Mouse (Mus musculus) G1E (cell line): ENCODE measurements at regions not wholly inside any gene's neighbourhood (a gene's known extent, or its start where the extent isn't known, plus 50 kb on each side); places are given as distances from the start of the nearest gene placed in this dataset.

ENCODE experiments used
- ATAC-seq: 2 replicates; pipeline ENCODE4 v1.8.0; 2016; ENCODE audit warnings: mild to moderate bottlenecking; ENCODE audit not compliant: insufficient number of reproducible peaks, poor library complexity, low FRiP score, severe bottlenecking; ENCODE audit errors: extremely low read depth
- DNase-seq: peaks from one replicate; pipeline ENCODE4 v3.0.0; 2012; ENCODE audit warnings: low spot score
- H3K27me3 ChIP-seq: 2 replicates; pipeline ENCODE4 v1.6.1; 2012; ENCODE audit warnings: mild to moderate bottlenecking, low read length, inconsistent platforms; ENCODE audit not compliant: insufficient read depth
- H3K36me3 ChIP-seq: replicated peaks from 2 replicates; pipeline ENCODE3; 2012; ENCODE audit warnings: mild to moderate bottlenecking, inconsistent platforms
- H3K4me1 ChIP-seq: 2 replicates; pipeline ENCODE4 v1.6.1; 2012; ENCODE audit warnings: low read depth, low read length, inconsistent platforms, mixed read lengths; ENCODE audit not compliant: insufficient read depth
- H3K4me3 ChIP-seq: 2 replicates; pipeline ENCODE4 v1.5.1; 2012; ENCODE audit warnings: low read depth, mild to moderate bottlenecking, inconsistent platforms, low read length, moderate library complexity, mixed read lengths
- H3K9me3 ChIP-seq: replicated peaks from 2 replicates; pipeline ENCODE4 v1.6.1; 2012; ENCODE audit warnings: inconsistent platforms
- CTCF ChIP-seq: IDR thresholded peaks from 2 replicates; pipeline ENCODE4 v1.5.1; 2012; ENCODE audit warnings: low read depth, low read length, inconsistent platforms, mixed read lengths
- GATA1 ChIP-seq: IDR thresholded peaks from 2 replicates; pipeline ENCODE4 v1.6.1; 2012; ENCODE audit warnings: borderline replicate concordance, low read length, inconsistent platforms, mixed read lengths
- GATA2 ChIP-seq: IDR thresholded peaks from 2 replicates; pipeline ENCODE4 v1.6.1; 2012; ENCODE audit warnings: low read depth, low read length, inconsistent platforms, borderline replicate concordance
- POLR2AphosphoS5 ChIP-seq: IDR thresholded peaks from 2 replicates; pipeline ENCODE4 v1.6.1; 2012; ENCODE audit warnings: low read depth, low read length, inconsistent platforms; ENCODE audit not compliant: insufficient replicate concordance
- TAL1 ChIP-seq: conservative IDR thresholded peaks from 2 replicates; pipeline ENCODE4 v1.6.1; 2012; ENCODE audit warnings: low read depth, low read length, inconsistent platforms, mixed read lengths

DNA sequence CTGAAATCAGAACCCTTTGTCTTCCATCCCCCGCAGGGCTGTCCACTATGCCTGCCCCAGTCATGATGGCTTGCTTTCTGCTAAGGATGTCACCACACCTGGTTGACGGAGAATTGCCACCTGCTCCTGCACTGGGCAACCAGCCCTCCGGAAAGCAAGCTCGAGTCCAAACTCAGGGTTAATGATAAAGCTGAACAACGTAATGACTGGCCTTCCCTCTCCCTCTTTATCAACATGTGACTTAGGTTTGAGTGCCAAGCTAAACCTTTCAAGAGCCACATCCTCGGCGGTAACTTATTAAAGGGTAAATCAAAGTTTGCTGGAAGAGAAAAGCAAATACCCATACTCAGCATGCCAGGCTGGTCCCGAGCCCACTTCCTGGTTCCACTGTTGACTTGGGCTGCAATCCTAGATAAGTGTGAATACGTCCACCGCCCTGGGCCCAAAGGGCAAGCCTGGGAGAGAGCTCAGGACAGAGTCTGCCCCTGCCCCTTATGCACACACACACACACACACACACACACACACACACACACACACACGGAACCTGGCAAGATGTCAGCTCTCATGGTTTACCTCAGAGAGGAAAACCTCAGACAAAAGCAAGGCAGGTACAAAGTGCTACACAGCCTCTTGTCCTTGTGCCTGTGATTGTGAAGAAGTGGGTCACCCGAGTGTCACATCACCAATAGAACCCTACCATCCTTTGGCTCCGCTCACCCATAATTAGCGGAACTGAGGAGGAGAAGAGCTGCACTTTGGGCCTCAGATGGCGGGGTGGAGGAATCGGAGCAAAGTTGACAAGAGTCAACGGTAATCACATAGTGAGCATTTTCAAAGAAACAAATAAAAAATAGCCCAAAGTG, 116.0 kb downstream of the Tomm20 start:
- H3K36me3 ChIP-seq, result no peaks in the 10 kb centered on the region
- no peak for DNase-seq
- no peak for ATAC-seq
- TF ChIP-seq GATA1 (no peak), CTCF (no peak), POLR2AphosphoS5 (no peak), GATA2 (no peak), TAL1 (no peak)
- peaks cover 80% of the 10 kb centered on the region for H3K4me1 ChIP-seq
- no peaks in the 10 kb centered on the region for H3K27me3 ChIP-seq
- no peaks in the 10 kb centered on the region for H3K9me3 ChIP-seq
- H3K4me3 ChIP-seq, result no peak overlapping the region

DNA sequence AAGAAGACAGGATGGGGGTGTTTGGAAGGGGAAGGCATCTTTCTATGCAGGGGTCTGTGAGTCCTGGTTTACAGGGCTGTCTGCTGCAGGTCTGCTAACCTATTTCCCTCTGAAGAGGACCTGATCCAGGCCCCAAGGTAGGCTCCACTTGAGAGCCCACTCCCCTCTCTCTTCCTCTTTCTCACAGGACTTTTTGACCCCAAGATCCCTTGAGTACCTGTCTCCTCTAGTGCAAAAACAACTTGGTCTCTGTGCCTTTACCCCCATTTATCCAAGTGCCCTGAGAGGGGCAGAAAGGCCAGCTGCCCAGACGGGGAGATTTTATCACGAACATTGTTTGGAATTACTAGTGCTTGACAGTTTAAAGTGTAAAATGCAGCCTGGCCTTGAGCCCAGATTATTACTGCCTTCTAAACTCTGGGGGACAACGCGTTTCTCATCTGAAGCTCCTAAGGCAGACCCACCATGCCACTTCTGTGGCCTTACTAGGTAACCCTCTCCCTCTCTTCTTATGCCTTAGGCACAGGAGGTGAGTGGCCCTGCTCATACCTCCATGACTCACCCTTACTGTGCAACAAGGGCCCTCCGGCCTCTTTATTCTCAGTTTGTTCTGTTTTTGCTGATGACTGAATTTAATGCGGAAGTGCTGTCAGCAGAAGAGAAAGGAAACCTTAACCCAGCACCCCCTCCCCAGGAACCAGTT, 117.8 kb downstream of the Tomm20 start:
- Histone ChIP-seq H3K36me3 (no peaks in the 10 kb centered on the region), H3K9me3 (no peaks in the 10 kb centered on the region), H3K27me3 (no peaks in the 10 kb centered on the region), H3K4me1 (peaks cover 73% of the 10 kb centered on the region), H3K4me3 (no peak overlapping the region)
- no peak for ATAC-seq
- no peak for TF ChIP-seq TAL1
- TF ChIP-seq CTCF, result no peak
- no peak for TF ChIP-seq GATA1
- no peak for TF ChIP-seq POLR2AphosphoS5
- TF ChIP-seq GATA2, result no peak
- DNase-seq, result no peak

DNA sequence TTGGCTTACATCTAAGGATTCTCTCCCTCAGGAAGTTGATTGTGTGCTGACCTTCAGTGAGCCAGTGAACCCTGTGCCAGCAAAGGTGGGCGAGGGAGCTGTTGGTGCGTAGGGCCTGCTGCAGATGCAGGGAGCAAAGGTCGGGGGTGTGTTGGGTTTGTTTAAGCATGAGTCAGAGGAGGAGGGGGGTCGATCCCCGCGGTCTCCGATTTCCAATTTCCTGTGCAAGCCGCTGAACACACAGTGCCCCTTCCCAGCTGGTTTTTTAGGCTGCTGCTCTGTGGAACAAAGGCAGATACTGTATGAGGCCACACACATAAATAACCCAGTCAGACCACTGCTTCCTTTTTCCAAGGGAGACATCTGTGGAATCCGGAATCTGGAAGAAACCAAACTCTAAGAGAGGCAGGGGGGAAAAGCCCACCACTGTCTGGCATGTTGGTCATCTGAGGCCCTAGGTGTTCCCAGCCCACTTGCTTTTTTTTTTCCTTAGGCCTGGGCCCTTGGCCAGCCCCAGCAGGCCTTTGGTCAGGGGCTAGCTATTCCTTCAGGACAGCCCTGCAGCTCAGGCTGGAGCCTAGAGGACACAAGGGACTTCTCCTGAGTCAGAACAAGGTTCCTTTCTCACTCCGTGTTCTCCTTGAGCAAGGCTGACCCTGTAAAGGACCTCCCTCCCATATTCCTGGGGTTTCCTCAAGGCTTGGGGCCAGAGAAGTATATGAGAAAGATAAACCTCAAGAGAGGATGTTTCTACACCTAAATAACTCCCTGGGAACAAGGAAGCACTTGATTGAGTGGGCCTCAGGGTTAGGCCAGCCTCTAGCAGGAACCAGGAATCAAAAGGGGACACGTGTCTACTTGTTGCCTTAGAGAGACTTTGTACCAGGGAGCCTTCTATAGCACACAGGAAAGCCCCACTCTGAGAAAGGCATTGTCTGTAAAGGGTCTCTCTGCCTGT, 119.0 kb downstream of the Tomm20 start:
- peaks cover 62% of the 10 kb centered on the region for H3K4me1 ChIP-seq
- DNase-seq, result no peak
- peak; percentile 42; the same call in 1 of the 2 replicates for ATAC-seq

DNA sequence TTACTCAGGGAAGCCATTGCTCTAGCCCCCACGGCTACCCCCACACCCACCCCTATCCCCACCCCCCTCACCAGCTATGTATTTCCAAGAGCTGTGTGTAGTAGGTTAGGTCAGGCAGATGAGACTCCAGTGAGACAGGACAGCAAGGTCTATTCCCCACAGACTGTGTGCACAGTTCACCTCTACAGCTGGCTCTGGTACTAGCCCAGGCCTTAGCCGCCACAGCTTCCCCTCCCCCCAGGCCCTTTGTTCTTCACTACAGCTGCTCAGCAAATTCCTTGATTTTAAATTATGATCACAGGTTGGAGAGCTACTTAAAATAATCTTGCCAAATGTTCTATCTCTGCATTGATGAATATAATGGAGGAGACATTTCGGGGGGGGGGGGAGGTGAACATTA, 119.8 kb downstream of the Tomm20 start:
- DNase-seq, result no peak
- ATAC-seq, result no peak
- Histone ChIP-seq H3K27me3 (no peaks in the 10 kb centered on the region), H3K4me1 (peaks cover 64% of the 10 kb centered on the region), H3K36me3 (no peaks in the 10 kb centered on the region), H3K4me3 (no peak overlapping the region), H3K9me3 (no peaks in the 10 kb centered on the region)
- no peak for TF ChIP-seq CTCF
- TF ChIP-seq GATA1, result no peak
- TF ChIP-seq GATA2, result no peak
- no peak for TF ChIP-seq TAL1
- no peak for TF ChIP-seq POLR2AphosphoS5

More for the DNA sequence above, 119.0 kb downstream of the Tomm20 start:
- Histone ChIP-seq H3K36me3 (no peaks in the 10 kb centered on the region), H3K27me3 (no peaks in the 10 kb centered on the region), H3K4me3 (no peak overlapping the region), H3K9me3 (no peaks in the 10 kb centered on the region)
- TF ChIP-seq GATA1, result no peak
- TF ChIP-seq GATA2, result no peak
- TF ChIP-seq POLR2AphosphoS5, result no peak
- no peak for TF ChIP-seq TAL1
- TF ChIP-seq CTCF, result no peak

DNA sequence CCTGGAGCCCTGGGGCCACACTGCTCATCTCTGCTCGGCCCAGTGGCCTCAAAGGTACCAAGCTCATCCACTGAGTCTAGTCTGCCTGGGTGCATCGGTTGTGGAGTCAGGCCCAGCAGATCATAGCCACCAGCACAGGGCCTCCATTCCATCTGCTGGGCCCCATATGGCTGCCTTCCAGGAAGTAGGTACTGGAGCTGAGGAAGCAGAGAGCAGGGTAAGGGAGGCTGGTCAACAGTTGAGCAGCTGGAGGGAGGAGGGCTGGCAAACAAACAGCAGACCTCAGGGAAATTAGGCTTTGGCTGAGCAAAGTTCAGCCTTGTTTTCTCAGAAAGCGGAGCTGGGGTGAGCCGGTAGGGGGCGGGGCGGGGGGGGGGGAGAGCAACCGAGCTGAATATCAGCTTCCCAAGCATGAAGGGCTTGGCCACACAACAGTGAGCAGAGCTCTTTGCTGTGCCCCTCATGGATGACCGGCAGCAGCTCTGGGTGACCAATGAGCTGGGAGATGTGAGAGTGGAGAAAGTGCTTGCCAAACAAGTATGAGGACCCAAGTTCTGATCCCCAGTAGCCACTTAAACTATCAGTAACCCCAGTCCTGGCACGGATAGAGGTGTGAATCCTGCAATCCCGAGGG, 121.0 kb downstream of the Tomm20 start:
- Histone ChIP-seq H3K4me1 (peaks cover 62% of the 10 kb centered on the region), H3K36me3 (no peaks in the 10 kb centered on the region), H3K27me3 (no peaks in the 10 kb centered on the region), H3K9me3 (no peaks in the 10 kb centered on the region), H3K4me3 (peak overlapping the region; percentile 46; the same call in 1 of the 2 replicates)
- DNase-seq (no peak), ATAC-seq (peak; percentile 41; the same call in 1 of the 2 replicates)
- TF ChIP-seq TAL1, result no peak
- TF ChIP-seq GATA1, result no peak
- no peak for TF ChIP-seq POLR2AphosphoS5
- TF ChIP-seq CTCF, result no peak
- TF ChIP-seq GATA2, result no peak
